Mouse (Mus musculus): Measurements from ENCODE around the gene Sbf1. TPM values are rescaled to one million over a fixed set of nuclear protein-coding genes. Genes with fewer than 3 reads are reported as not detected.

The Sbf1 gene
- polyA plus RNA-seq, 1 experiment from 2014 or later = 88.9 TPM

GRCm38 (mm10) chr15:89258997-89259396 lies 56.1 kb downstream of the Sbf1 start:
- WGBS = 88% methylated on average over 5 of the region's 5 CpGs
- Histone ChIP-seq H3K9ac (no peak overlapping the region), H3K4me3 (no peak overlapping the region), H3K4me1 (no peaks in the 10 kb centered on the region), H3K36me3 (peaks cover 57% of the 10 kb centered on the region), H3K27ac (no peak overlapping the region), H3K4me2 (replicated peaks) (no peak overlapping the region), H3K9me3 (no peaks in the 10 kb centered on the region), H3K27me3 (replicated peaks) (no peaks in the 10 kb centered on the region)
- no peak for ATAC-seq (ENCODE audit: low FRiP score, low read depth)

GRCm38 (mm10) chr15:89255330-89255729 lies 59.8 kb downstream of the Sbf1 start:
- ATAC-seq (ENCODE audit: low FRiP score, low read depth) = no peak
- H3K9me3 ChIP-seq = no peaks in the 10 kb centered on the region
- no peak overlapping the region for H3K27ac ChIP-seq

GRCm38 (mm10) chr15:89249063-89249462 lies 66.0 kb downstream of the Sbf1 start:
- 89% methylated on average over 6 of the region's 6 CpGs for WGBS
- H3K4me3 ChIP-seq = no peak overlapping the region
- H3K4me1 ChIP-seq = no peaks in the 10 kb centered on the region
- no peak for ATAC-seq (ENCODE audit: low FRiP score, low read depth)
- H3K9ac ChIP-seq = no peak overlapping the region
- no peaks in the 10 kb centered on the region for H3K27me3 ChIP-seq (replicated peaks)
- H3K4me2 ChIP-seq (replicated peaks) = no peak overlapping the region
- no peak overlapping the region for H3K27ac ChIP-seq
- peaks cover 29% of the 10 kb centered on the region for H3K36me3 ChIP-seq
- H3K9me3 ChIP-seq = no peaks in the 10 kb centered on the region

More at GRCm38 (mm10) chr15:89255330-89255729, 59.8 kb downstream of the Sbf1 start:
- Histone ChIP-seq H3K4me2 (replicated peaks) (no peak overlapping the region), H3K36me3 (peaks cover 47% of the 10 kb centered on the region), H3K4me1 (no peaks in the 10 kb centered on the region), H3K4me3 (no peak overlapping the region), H3K27me3 (replicated peaks) (no peaks in the 10 kb centered on the region), H3K9ac (no peak overlapping the region)
- WGBS = 63% methylated on average over 4 of the region's 4 CpGs

GRCm38 (mm10) chr15:89241025-89241424 lies 74.1 kb downstream of the Sbf1 start:
- Histone ChIP-seq H3K4me1 (no peaks in the 10 kb centered on the region), H3K36me3 (peaks cover 29% of the 10 kb centered on the region)
- ATAC-seq (ENCODE audit: low FRiP score, low read depth) = no peak

GRCm38 (mm10) chr15:89239751-89240392 lies 75.2 kb downstream of the Sbf1 start:
- Histone ChIP-seq H3K9ac (no peak overlapping the region), H3K27ac (no peak overlapping the region), H3K36me3 (peaks cover 26% of the 10 kb centered on the region), H3K4me3 (no peak overlapping the region), H3K4me2 (replicated peaks) (no peak overlapping the region), H3K9me3 (no peaks in the 10 kb centered on the region), H3K27me3 (replicated peaks) (no peaks in the 10 kb centered on the region), H3K4me1 (no peaks in the 10 kb centered on the region)
- WGBS = 73% methylated on average over 3 of the region's 3 CpGs
- no peak for ATAC-seq (ENCODE audit: low FRiP score, low read depth)

More at GRCm38 (mm10) chr15:89241025-89241424, 74.1 kb downstream of the Sbf1 start:
- no peaks in the 10 kb centered on the region for H3K9me3 ChIP-seq
- H3K27ac ChIP-seq = no peak overlapping the region
- H3K4me2 ChIP-seq (replicated peaks) = no peak overlapping the region
- no peak overlapping the region for H3K9ac ChIP-seq
- WGBS = 84% methylated on average over 2 of the region's 2 CpGs
- no peaks in the 10 kb centered on the region for H3K27me3 ChIP-seq (replicated peaks)
- no peak overlapping the region for H3K4me3 ChIP-seq

Small RNA genes within 50 kb of the gene (microRNA-seq; reads per million reads assigned to microRNA genes)
- gene Mir6959 = 0.87 reads per million

Other genes starting within 250 kb of the Sbf1 start
- 49.6 and 51.2 TPM in 2 replicates for gene Trabd, start 240.2 kb downstream of the Sbf1 start, polyA plus RNA-seq (2016; fragmentation: Nextera tagmentation; extraction: Ambion mirVana)
- 23.2 and 27.2 TPM in 2 replicates for gene Selenoo, start 226.2 kb downstream of the Sbf1 start, polyA plus RNA-seq (2016; fragmentation: Nextera tagmentation; extraction: Ambion mirVana)
- gene Tubgcp6, start 192.2 kb downstream of the Sbf1 start, polyA plus RNA-seq (2016; fragmentation: Nextera tagmentation; extraction: Ambion mirVana) = 18.7 and 20.6 TPM in 2 replicates
- gene Hdac10, start 186.6 kb downstream of the Sbf1 start, polyA plus RNA-seq (2016; fragmentation: Nextera tagmentation; extraction: Ambion mirVana) = 23.6 and 25.1 TPM in 2 replicates
- 11.7 and 13.4 TPM in 2 replicates for gene Mapk12, start 174.6 kb downstream of the Sbf1 start, polyA plus RNA-seq (2016; fragmentation: Nextera tagmentation; extraction: Ambion mirVana)
- 45.7 and 46.6 TPM in 2 replicates for gene Mapk11, start 165.7 kb downstream of the Sbf1 start, polyA plus RNA-seq (2016; fragmentation: Nextera tagmentation; extraction: Ambion mirVana)
- gene Plxnb2, start 134.5 kb downstream of the Sbf1 start, polyA plus RNA-seq (2016; fragmentation: Nextera tagmentation; extraction: Ambion mirVana) = 123 and 126 TPM in 2 replicates
- gene Dennd6b, start 118.8 kb downstream of the Sbf1 start, polyA plus RNA-seq (2016; fragmentation: Nextera tagmentation; extraction: Ambion mirVana) = 55.5 and 62.6 TPM in 2 replicates
- 56.9 and 69.7 TPM in 2 replicates for gene Ppp6r2, start 103.8 kb downstream of the Sbf1 start, polyA plus RNA-seq (2016; fragmentation: Nextera tagmentation; extraction: Ambion mirVana)
- not detected in 2 replicates for gene Adm2, start 7.4 kb upstream of the Sbf1 start, polyA plus RNA-seq (2016; fragmentation: Nextera tagmentation; extraction: Ambion mirVana)
- gene Miox, start 19.1 kb upstream of the Sbf1 start, polyA plus RNA-seq (2016; fragmentation: Nextera tagmentation; extraction: Ambion mirVana) = not detected in 2 replicates
- gene Lmf2, start 40.3 kb upstream of the Sbf1 start, polyA plus RNA-seq (2016; fragmentation: Nextera tagmentation; extraction: Ambion mirVana) = 38.8 and 42.2 TPM in 2 replicates
- gene Ncaph2, start 40.4 kb upstream of the Sbf1 start, polyA plus RNA-seq (2016; fragmentation: Nextera tagmentation; extraction: Ambion mirVana) = 133 and 139 TPM in 2 replicates
- gene Sco2, start 58.5 kb upstream of the Sbf1 start, polyA plus RNA-seq (2016; fragmentation: Nextera tagmentation; extraction: Ambion mirVana) = 7.8 and 8.8 TPM in 2 replicates
- 1.6 and 1.7 TPM in 2 replicates for gene Tymp, start 61.7 kb upstream of the Sbf1 start, polyA plus RNA-seq (2016; fragmentation: Nextera tagmentation; extraction: Ambion mirVana)
- 0.30 and 0.54 TPM in 2 replicates for gene Odf3b, start 64.0 kb upstream of the Sbf1 start, polyA plus RNA-seq (2016; fragmentation: Nextera tagmentation; extraction: Ambion mirVana)
- not detected in 2 replicates for gene Klhdc7b, start 69.6 kb upstream of the Sbf1 start, polyA plus RNA-seq (2016; fragmentation: Nextera tagmentation; extraction: Ambion mirVana)
- not detected in 2 replicates for gene Syce3, start 95.2 kb upstream of the Sbf1 start, polyA plus RNA-seq (2016; fragmentation: Nextera tagmentation; extraction: Ambion mirVana)
- 0.85 and 1.4 TPM in 2 replicates for gene Cpt1b, start 110.6 kb upstream of the Sbf1 start, polyA plus RNA-seq (2016; fragmentation: Nextera tagmentation; extraction: Ambion mirVana)
- gene C730034F03Rik, start 114.3 kb upstream of the Sbf1 start, polyA plus RNA-seq (2016; fragmentation: Nextera tagmentation; extraction: Ambion mirVana) = 5.2 and 5.3 TPM in 2 replicates
- not detected in 2 replicates for gene Gm44502, start 114.4 kb upstream of the Sbf1 start, polyA plus RNA-seq (2016; fragmentation: Nextera tagmentation; extraction: Ambion mirVana)
- gene Chkb, start 114.6 kb upstream of the Sbf1 start, polyA plus RNA-seq (2016; fragmentation: Nextera tagmentation; extraction: Ambion mirVana) = 79.3 and 80.1 TPM in 2 replicates
- gene Mapk8ip2, start 138.6 kb upstream of the Sbf1 start, polyA plus RNA-seq (2016; fragmentation: Nextera tagmentation; extraction: Ambion mirVana) = 61.7 and 62.5 TPM in 2 replicates
- gene Arsa, start 162.1 kb upstream of the Sbf1 start, polyA plus RNA-seq (2016; fragmentation: Nextera tagmentation; extraction: Ambion mirVana) = 15.4 and 15.6 TPM in 2 replicates
- 4.8 and 7.1 TPM in 2 replicates for gene Shank3, start 184.3 kb upstream of the Sbf1 start, polyA plus RNA-seq (2016; fragmentation: Nextera tagmentation; extraction: Ambion mirVana)